ENCODE assay signal across 9 mouse cellular contexts in the genomic region with DNA sequence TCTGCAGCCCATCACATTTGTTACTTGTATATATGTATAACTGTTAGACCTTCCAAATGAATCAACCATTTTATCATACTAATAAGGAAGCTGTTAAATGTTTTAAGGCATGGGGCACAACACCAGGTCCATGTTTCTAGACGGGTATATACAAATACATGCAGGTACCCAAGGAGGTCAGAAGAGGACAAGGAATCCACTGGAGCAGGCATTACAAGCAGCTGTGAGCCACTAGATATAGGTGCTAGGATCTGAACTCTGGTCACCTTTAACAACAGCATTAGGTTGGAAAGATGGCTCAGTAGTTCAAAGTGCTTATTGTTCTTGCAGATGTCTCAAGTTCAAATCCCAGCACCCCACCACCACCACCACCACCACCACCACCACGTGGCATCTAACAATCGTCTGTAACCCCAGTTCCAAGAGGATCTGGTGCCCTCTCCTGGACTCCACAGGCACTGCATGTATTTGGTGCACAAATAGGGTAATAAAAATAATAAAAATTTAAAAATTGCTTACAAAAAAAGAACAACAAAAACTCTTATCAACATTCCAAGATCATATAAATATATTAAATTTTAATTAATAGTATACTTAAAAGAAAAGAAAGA. TPM values are rescaled to one million over a fixed set of nuclear protein-coding genes. Genes with fewer than 3 reads are reported as not detected.
DNase-seq lines count a peak whose midpoint lies in the region; ATAC-seq and TF ChIP-seq lines count a peak whose summit lies in the region.
"Had no signal": no experiment of that assay in that cellular context is flagged by ENCODE, and none has a peak within 500 bp of the region (broad histone marks: within the 10 kb centered on the region; RNA-seq: fewer than 3 reads in every experiment).

No protein-coding gene starts in this region.

- no peaks in the 10 kb centered on the region for H3K36me3 ChIP-seq in forebrain, embryonic 10.5 days (replicated peaks)
- H3K36me3 ChIP-seq in forebrain, embryonic 12.5 days (replicated peaks) = no peaks in the 10 kb centered on the region
- no peaks in the 10 kb centered on the region for H3K36me3 ChIP-seq in embryonic facial prominence, embryonic 11.5 days (replicated peaks; ENCODE audit: control insufficient read depth, insufficient read depth, low read depth, low read length)
- H3K36me3 ChIP-seq in lung, postnatal 0 days (ENCODE audit: insufficient read depth, low read length) = no peaks in the 10 kb centered on the region
- H3K36me3 ChIP-seq in small intestine, adult 2 months (ENCODE audit: control insufficient read depth, insufficient read depth, low read length) = no peaks in the 10 kb centered on the region
- H3K36me3 ChIP-seq: stomach, embryonic 15.5 days had no signal

- TF ChIP-seq CTCF in lung, postnatal 0 days (IDR thresholded peaks at IDR 0.05) = peak; percentile 79
- peak; percentile 76; the same call in 1 of the 2 replicates for TF ChIP-seq CTCF in small intestine, adult 2 months (IDR thresholded peaks at IDR 0.05; ENCODE audit: extremely low read depth, insufficient read length, insufficient replicate concordance, low read depth, low read length)

- ATAC-seq in forebrain, embryonic 12.5 days (ENCODE audit: low FRiP score) = no peak
- no peak for ATAC-seq in embryonic facial prominence, embryonic 11.5 days (replicated peaks; ENCODE audit: insufficient number of reproducible peaks, low FRiP score, low TSS enrichment, low read depth)
- no peak for ATAC-seq in lung, postnatal 0 days

- TF ChIP-seq POLR2A in small intestine, adult 2 months (IDR thresholded peaks at IDR 0.05; ENCODE audit: low read depth, low read length) = no peak

- DNase-seq in forebrain, embryonic 10.5 days (ENCODE audit: extremely low spot score, low spot score) = peak; percentile 46
- DNase-seq in B cell, adult 2 months = peak; percentile 80 to 83
- DNase-seq in adrenal gland, postnatal 14 days = peak; percentile 82
- DNase-seq in embryonic facial prominence, embryonic 11.5 days (ENCODE audit: low spot score) = peak; percentile 70
- peak; percentile 44 to 75 for DNase-seq in kidney, adult 8-10 months
- DNase-seq in lung, postnatal 0 days (ENCODE audit: low spot score) = peak; percentile 53

- no peaks in the 10 kb centered on the region for H3K27me3 ChIP-seq in forebrain, embryonic 10.5 days (ENCODE audit: poor library complexity, severe bottlenecking)
- no peaks in the 10 kb centered on the region for H3K27me3 ChIP-seq in forebrain, embryonic 12.5 days
- no peaks in the 10 kb centered on the region for H3K27me3 ChIP-seq in embryonic facial prominence, embryonic 11.5 days (ENCODE audit: control insufficient read depth, insufficient read depth, low read length)
- H3K27me3 ChIP-seq in lung, postnatal 0 days (replicated peaks; ENCODE audit: insufficient read depth, low read length) = no peaks in the 10 kb centered on the region
- no peaks in the 10 kb centered on the region for H3K27me3 ChIP-seq in small intestine, adult 2 months (ENCODE audit: control insufficient read depth, insufficient read depth, low read length)
- H3K27me3 ChIP-seq: stomach, embryonic 15.5 days had no signal

- H3K9ac ChIP-seq in forebrain, embryonic 12.5 days = no peak overlapping the region
- H3K9ac ChIP-seq in embryonic facial prominence, embryonic 11.5 days (replicated peaks; ENCODE audit: low read length) = no peak overlapping the region
- H3K9ac ChIP-seq in lung, postnatal 0 days (replicated peaks; ENCODE audit: low read depth) = no peak overlapping the region
- H3K9ac ChIP-seq: stomach, embryonic 15.5 days had no signal

- WGBS in forebrain, embryonic 10.5 days = 30% methylated on average over 3 of the region's 3 CpGs
- 32% methylated on average over 3 of the region's 3 CpGs for WGBS in forebrain, embryonic 12.5 days
- 25% methylated on average over 3 of the region's 3 CpGs for WGBS in embryonic facial prominence, embryonic 11.5 days
- WGBS in lung, postnatal 0 days = 19% methylated on average over 3 of the region's 3 CpGs
- 7% methylated on average over 3 of the region's 3 CpGs for WGBS in small intestine, adult 2 months

- H3K4me1 ChIP-seq in forebrain, embryonic 10.5 days = no peaks in the 10 kb centered on the region
- H3K4me1 ChIP-seq in forebrain, embryonic 12.5 days = no peaks in the 10 kb centered on the region
- no peaks in the 10 kb centered on the region for H3K4me1 ChIP-seq in embryonic facial prominence, embryonic 11.5 days (ENCODE audit: control insufficient read depth, insufficient read depth, low read length)
- H3K4me1 ChIP-seq in lung, postnatal 0 days (ENCODE audit: insufficient read depth, low read depth, low read length) = no peaks in the 10 kb centered on the region
- H3K4me1 ChIP-seq in small intestine, adult 2 months (ENCODE audit: control insufficient read depth, insufficient read depth, insufficient read length, low read length) = no peaks in the 10 kb centered on the region
- H3K4me1 ChIP-seq: stomach, embryonic 15.5 days had no signal

- H3K27ac ChIP-seq in forebrain, embryonic 10.5 days = no peak overlapping the region
- no peak overlapping the region for H3K27ac ChIP-seq in forebrain, embryonic 12.5 days
- no peak overlapping the region for H3K27ac ChIP-seq in embryonic facial prominence, embryonic 11.5 days (replicated peaks; ENCODE audit: low read depth, low read length)
- H3K27ac ChIP-seq in lung, postnatal 0 days (ENCODE audit: low read length) = no peak overlapping the region
- no peak overlapping the region for H3K27ac ChIP-seq in small intestine, adult 2 months (ENCODE audit: insufficient read depth, low read depth, low read length)
- H3K27ac ChIP-seq: stomach, embryonic 15.5 days had no signal

- no peak for TF ChIP-seq EP300 in lung, postnatal 0 days (IDR thresholded peaks at IDR 0.05)

- H3K9me3 ChIP-seq in forebrain, embryonic 10.5 days = no peaks in the 10 kb centered on the region; the same call in 1 of the 2 replicates
- no peaks in the 10 kb centered on the region for H3K9me3 ChIP-seq in forebrain, embryonic 12.5 days
- no peaks in the 10 kb centered on the region for H3K9me3 ChIP-seq in embryonic facial prominence, embryonic 11.5 days (replicated peaks; ENCODE audit: control insufficient read depth, low read length)
- H3K9me3 ChIP-seq in lung, postnatal 0 days (ENCODE audit: low read length) = no peaks in the 10 kb centered on the region
- H3K9me3 ChIP-seq: stomach, embryonic 15.5 days had no signal

- H3K4me2 ChIP-seq in forebrain, embryonic 12.5 days = no peak overlapping the region
- H3K4me2 ChIP-seq in embryonic facial prominence, embryonic 11.5 days (ENCODE audit: low read depth, low read length) = no peak overlapping the region
- H3K4me2 ChIP-seq in lung, postnatal 0 days (replicated peaks; ENCODE audit: low read depth, low read length) = no peak overlapping the region
- H3K4me2 ChIP-seq: stomach, embryonic 15.5 days had no signal

- H3K4me3 ChIP-seq in forebrain, embryonic 10.5 days = no peak overlapping the region
- no peak overlapping the region for H3K4me3 ChIP-seq in forebrain, embryonic 12.5 days (replicated peaks)
- H3K4me3 ChIP-seq in embryonic facial prominence, embryonic 11.5 days (ENCODE audit: low read depth, low read length) = no peak overlapping the region
- no peak overlapping the region for H3K4me3 ChIP-seq in lung, postnatal 0 days (ENCODE audit: low read depth, low read length)
- H3K4me3 ChIP-seq in small intestine, adult 2 months (ENCODE audit: low read depth, low read length) = no peak overlapping the region
- H3K4me3 ChIP-seq: stomach, embryonic 15.5 days had no signal

RNA-seq across cellular contexts. Expression of a gene that starts 37.0 kb away (rescaled TPM):
- 5.5 and 5.8 TPM in 2 replicates for polyA plus RNA-seq in forebrain, embryonic 10.5 days (2016; fragmentation: Nextera tagmentation; extraction: Ambion mirVana)
- polyA plus RNA-seq in forebrain, embryonic 12.5 days (2016; fragmentation: Nextera tagmentation; extraction: Ambion mirVana) = 11.6 and 12.6 TPM in 2 replicates
- total RNA-seq in adrenal gland, postnatal 14 days (2021) = 89.2 and 93.5 TPM in 2 replicates
- 12.0 and 13.8 TPM in 2 replicates for polyA plus RNA-seq in embryonic facial prominence, embryonic 11.5 days (2014; fragmentation: Nextera tagmentation; extraction: Ambion mirVana)
- polyA plus RNA-seq in lung, postnatal 0 days (2015; fragmentation: Nextera tagmentation; extraction: Ambion mirVana) = 12.4 and 12.7 TPM in 2 replicates
- 13.1 and 14.9 TPM in 2 replicates for polyA plus RNA-seq in small intestine, adult 2 months (2012; rRNA removed)

RNA-seq across cellular contexts. Expression of a gene that starts 45.4 kb away (rescaled TPM):
- 95.5 and 108 TPM in 2 replicates for polyA plus RNA-seq in forebrain, embryonic 10.5 days (2016; fragmentation: Nextera tagmentation; extraction: Ambion mirVana)
- polyA plus RNA-seq in forebrain, embryonic 12.5 days (2016; fragmentation: Nextera tagmentation; extraction: Ambion mirVana) = 141 and 143 TPM in 2 replicates
- 61.7 and 63.1 TPM in 2 replicates for total RNA-seq in adrenal gland, postnatal 14 days (2021)
- polyA plus RNA-seq in embryonic facial prominence, embryonic 11.5 days (2014; fragmentation: Nextera tagmentation; extraction: Ambion mirVana) = 73.0 and 76.6 TPM in 2 replicates
- 41.8 and 57.7 TPM in 2 replicates for polyA plus RNA-seq in lung, postnatal 0 days (2015; fragmentation: Nextera tagmentation; extraction: Ambion mirVana)
- 15.6 and 39.8 TPM in 2 replicates for polyA plus RNA-seq in small intestine, adult 2 months (2012; rRNA removed)
